Mouse (Mus musculus) erythroblast, embryonic 14.5 days (primary cell): ENCODE measurements around the gene Tnfsf4.

Experiments
- GATA1 ChIP-seq: IDR thresholded peaks from 2 replicates; pipeline ENCODE4 v1.6.1; 2012; ENCODE audit warnings: low read length, inconsistent platforms, mixed read lengths
- TAL1 ChIP-seq: IDR thresholded peaks from 3 replicates; pipeline ENCODE4 v1.6.1; 2012; ENCODE audit warnings: low read length, inconsistent platforms, mixed read lengths

GRCm38 (mm10) chr1:161394931-161395459 is at the start of gene Tnfsf4:
- TF ChIP-seq TAL1, result no peak
- no peak for TF ChIP-seq GATA1
